Mouse (Mus musculus) left cerebral cortex, adult 18-20 months (tissue): ENCODE measurements around the gene Arhgef10l. TPM values are rescaled to one million over a fixed set of nuclear protein-coding genes. Genes with fewer than 3 reads are reported as not detected.

ENCODE experiments used
- DNase-seq, 2 experiments: peaks; one replicate each; pipeline ENCODE4 v3.0.0; 2021 to 2022; ENCODE audit warnings: low spot score in 2 of 2, mixed read lengths in 1 of 2
- total RNA-seq, 2 experiments: library from RNA; stranded (reverse); gene quantifications; 2 replicates each; pipeline ENCODE4 v1.2.3; 2021

The Arhgef10l gene
- total RNA-seq, 2 experiments from 2014 or later = 56.0 to 60.5 TPM

DNA sequence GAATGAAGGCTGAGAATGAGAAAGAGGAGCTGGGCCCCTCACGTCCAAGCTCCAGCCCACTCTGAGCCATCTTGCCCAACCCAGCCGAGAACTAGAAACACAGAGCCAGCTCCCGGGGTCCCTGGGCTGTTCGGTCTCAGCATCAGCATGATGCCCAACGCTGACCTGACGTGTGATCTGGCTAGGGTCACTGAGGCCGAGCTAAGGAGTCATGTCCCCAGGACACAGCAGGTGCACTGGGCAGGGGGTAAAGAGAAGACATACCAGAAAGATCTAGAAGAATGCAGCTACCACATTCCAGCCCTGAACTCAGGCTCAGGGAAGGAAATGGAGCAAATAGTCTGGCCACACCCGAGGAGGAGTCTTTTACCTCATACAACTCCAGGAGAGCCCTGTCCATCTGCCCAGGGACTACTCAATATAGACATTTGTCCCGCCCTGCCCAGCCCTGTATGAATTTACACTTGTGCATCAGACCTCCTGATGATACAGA is 57.5 kb downstream of the Arhgef10l start:
- DNase-seq = no peak

- no peak for DNase-seq
Measured at GRCm38 (mm10) chr4:140606779-140607178, 59.0 kb downstream of the Arhgef10l start.

DNA sequence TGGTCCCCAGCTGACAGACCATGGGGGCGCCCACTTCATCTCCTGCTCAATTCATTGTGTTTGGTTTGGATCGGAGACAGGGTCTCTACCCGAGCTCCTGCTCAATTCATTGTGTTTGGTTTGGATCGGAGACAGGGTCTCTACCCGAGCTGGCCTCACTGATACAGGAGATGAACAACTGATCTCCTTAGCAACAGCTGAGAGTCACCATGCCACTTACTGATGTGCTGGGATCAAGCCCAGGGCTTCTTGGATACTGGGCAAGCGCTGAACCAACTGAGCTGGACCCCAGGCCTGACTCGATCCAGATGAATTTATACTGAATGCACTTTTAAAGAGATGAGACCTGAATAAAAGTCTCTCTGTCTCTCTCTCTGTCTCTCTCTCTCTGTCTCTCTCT is 59.6 kb downstream of the Arhgef10l start:
- DNase-seq = no peak

- DNase-seq = no peak
Measured at GRCm38 (mm10) chr4:140605790-140606189, 60.0 kb downstream of the Arhgef10l start.

- no peak for DNase-seq
Measured at GRCm38 (mm10) chr4:140605247-140605646, 60.6 kb downstream of the Arhgef10l start.

DNA sequence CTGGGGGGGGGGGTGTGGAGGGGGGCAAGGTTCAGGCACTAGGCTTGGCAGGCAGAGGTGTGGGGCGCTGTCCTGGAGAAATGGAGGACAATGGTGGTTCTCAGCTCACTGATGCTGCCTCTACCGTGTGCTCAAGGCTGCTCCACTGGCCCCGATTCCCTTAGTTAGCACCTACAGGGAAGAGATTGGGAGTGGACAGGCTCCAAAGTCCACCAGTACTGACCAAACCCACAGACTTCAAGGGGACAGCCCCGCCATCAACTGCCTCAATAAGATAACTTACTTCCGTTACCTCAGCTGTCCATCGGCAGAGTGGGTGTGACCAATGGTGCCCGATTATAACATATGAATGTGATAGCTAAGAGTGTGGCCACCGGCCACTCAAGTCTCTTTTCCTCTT is 61.3 kb downstream of the Arhgef10l start:
- DNase-seq = no peak

GRCm38 (mm10) chr4:140602022-140602421 is 63.8 kb downstream of the Arhgef10l start:
- no peak for DNase-seq

GRCm38 (mm10) chr4:140601153-140601552 is 64.7 kb downstream of the Arhgef10l start:
- DNase-seq = no peak

GRCm38 (mm10) chr4:140598846-140599245 is 67.0 kb downstream of the Arhgef10l start:
- no peak for DNase-seq

DNA sequence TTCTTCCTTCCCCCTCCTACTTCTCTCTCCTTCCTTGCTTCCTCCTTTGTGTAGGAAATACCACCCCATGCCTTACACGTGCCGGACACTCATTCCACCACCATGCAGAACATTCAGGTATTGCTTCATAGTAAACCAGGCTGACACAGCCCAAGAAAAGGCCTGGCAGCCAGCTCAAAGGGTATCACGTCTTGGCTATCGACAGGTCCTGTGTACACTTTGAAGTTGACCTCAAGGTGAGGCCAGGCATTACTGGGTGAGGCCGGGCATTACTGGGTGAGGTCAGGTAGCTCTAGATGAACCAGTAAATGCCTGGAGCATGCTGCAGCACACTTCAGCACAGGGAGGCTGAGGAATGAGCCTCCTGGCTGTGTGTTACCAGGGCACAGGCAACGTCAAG is 67.9 kb downstream of the Arhgef10l start:
- no peak for DNase-seq

- DNase-seq = no peak
Measured at GRCm38 (mm10) chr4:140597378-140597777, 68.4 kb downstream of the Arhgef10l start.

GRCm38 (mm10) chr4:140593771-140594505 is 71.9 kb downstream of the Arhgef10l start:
- no peak for DNase-seq

- DNase-seq = no peak
Measured at GRCm38 (mm10) chr4:140592990-140593770, 72.6 kb downstream of the Arhgef10l start.

GRCm38 (mm10) chr4:140592217-140592759 is 73.5 kb downstream of the Arhgef10l start:
- peak; percentile 68 to 88 for DNase-seq

DNA sequence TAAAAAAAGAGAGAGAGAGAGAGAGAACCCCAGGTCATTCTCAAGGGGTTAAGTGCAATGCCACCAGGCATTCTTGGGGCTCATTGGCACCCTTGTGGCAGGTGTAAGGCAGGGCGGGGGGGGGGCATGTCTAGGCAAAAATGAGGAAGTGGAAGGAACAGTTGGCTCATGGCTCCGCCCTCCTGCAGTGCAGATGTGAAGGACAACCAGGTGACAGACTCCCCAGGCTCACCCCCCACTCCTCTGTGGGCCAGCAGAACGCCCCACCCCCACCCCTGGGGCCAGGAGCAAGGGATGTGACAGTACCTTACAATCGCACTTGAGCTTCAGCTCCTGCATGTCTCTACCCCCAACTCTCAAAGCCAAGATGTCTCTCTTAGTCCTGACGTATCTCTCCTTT is 79.3 kb downstream of the Arhgef10l start:
- no peak for DNase-seq

- DNase-seq = no peak
Measured at GRCm38 (mm10) chr4:140584240-140584639, 81.6 kb downstream of the Arhgef10l start.

- DNase-seq = no peak
Measured at GRCm38 (mm10) chr4:140582390-140583088, 83.3 kb downstream of the Arhgef10l start.

- no peak for DNase-seq
Measured at GRCm38 (mm10) chr4:140581730-140582389, 84.0 kb downstream of the Arhgef10l start.

DNA sequence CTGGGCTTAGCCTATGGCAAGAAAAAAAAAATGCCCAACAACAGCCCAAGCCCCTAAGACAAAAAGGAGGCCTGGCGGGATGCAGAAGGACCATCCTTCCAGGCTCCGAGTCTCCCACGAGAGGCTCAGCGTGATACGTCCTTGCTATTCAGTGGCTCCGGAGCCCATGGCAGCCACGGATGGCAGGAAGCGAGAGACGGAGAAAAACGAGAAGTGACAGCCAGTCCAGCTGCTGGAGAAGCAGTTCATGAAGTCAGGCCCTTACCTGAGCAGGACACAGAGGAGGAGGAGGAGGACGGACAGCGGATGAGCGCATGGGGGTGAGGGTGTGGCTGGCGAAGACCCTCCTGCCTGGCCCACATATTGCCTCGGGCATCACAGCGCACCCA is 84.5 kb downstream of the Arhgef10l start:
- DNase-seq = no peak

DNA sequence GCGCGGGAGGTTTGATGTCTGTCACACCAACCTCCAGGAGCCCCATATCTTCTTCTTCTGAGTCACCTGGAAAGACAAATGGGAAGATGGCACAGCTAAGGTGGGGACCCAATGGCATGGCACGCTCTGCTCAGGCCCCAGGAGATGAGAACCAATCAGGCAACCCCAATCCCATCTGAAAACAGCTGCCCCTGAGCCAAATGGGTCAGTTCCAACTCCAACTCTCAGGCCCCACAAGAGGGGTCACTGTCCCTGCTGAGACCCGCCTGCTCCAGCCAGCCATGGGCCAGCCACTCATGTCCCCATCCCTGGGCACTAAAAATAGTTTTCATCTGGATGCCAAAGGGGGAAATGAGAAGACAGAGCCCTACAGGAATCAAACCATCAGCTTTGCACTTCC is 84.9 kb downstream of the Arhgef10l start:
- DNase-seq = no peak

DNA sequence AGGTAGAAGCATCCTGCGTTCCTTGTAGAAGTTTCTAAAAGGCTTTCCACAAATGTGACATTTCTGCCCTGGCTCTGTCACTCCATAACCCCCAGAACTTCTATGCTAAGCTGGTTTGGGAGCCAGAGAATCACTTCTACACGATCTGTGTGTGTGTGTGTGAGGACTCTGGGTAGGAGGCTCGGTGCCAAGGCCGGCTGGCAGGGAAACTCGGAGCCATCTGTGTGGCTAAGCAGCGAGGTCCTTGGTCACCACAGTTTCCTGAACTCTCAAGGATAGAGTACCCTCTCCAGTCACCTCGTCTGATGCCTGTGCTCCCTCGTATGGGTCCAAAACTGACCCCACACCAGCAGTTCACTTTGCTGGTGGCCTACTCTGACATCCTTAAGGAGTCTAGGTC is 86.2 kb downstream of the Arhgef10l start:
- DNase-seq = no peak
